Mouse (Mus musculus) left cerebral cortex, adult 8-10 months (tissue): Measurements from ENCODE around the gene Themis2. TPM values are rescaled to one million over a fixed set of nuclear protein-coding genes. Genes with fewer than 3 reads are reported as not detected.
"Not testable (repeated sequence)": the region's sequence is repeated elsewhere in the genome, so short reads cannot be mapped to it uniquely, and the experiment has no call there.

Experiments used
- DNase-seq, 2 experiments: peaks; one replicate each; pipeline ENCODE4 v3.0.0; 2022; ENCODE audit warnings: low spot score in 2 of 2
- total RNA-seq, 4 experiments: library from RNA; stranded (reverse); gene quantifications; 2 replicates each; pipeline ENCODE4 v1.2.4; 2022

The Themis2 gene
- total RNA-seq, 4 experiments from 2014 or later: 0.70 to 2.3 (median 1.5) TPM

GRCm38 (mm10) chr4:132799845-132800244 lies 3.7 kb upstream of the Themis2 start:
- DNase-seq: no peak

GRCm38 (mm10) chr4:132798666-132799065 lies 2.5 kb upstream of the Themis2 start:
- not testable (repeated sequence) for DNase-seq

GRCm38 (mm10) chr4:132798028-132798427 lies 1.8 kb upstream of the Themis2 start:
- no peak for DNase-seq

GRCm38 (mm10) chr4:132797461-132797860 lies 1.3 kb upstream of the Themis2 start:
- no peak for DNase-seq

- no peak for DNase-seq
Observed at GRCm38 (mm10) chr4:132795171-132795570, 1.0 kb downstream of the Themis2 start.

- DNase-seq: no peak
Observed at GRCm38 (mm10) chr4:132794760-132795159, 1.4 kb downstream of the Themis2 start.

GRCm38 (mm10) chr4:132794028-132794427 lies 2.2 kb downstream of the Themis2 start:
- DNase-seq: no peak

- not testable (repeated sequence) for DNase-seq
Observed at GRCm38 (mm10) chr4:132793322-132794004, 2.7 kb downstream of the Themis2 start.

- no peak for DNase-seq
Observed at GRCm38 (mm10) chr4:132789731-132790130, 6.5 kb downstream of the Themis2 start.

GRCm38 (mm10) chr4:132785228-132785627 lies 11.0 kb downstream of the Themis2 start:
- no peak for DNase-seq

- no peak for DNase-seq
Observed at GRCm38 (mm10) chr4:132783732-132784131, 12.5 kb downstream of the Themis2 start.

- no peak for DNase-seq
Observed at GRCm38 (mm10) chr4:132780288-132780687, 15.9 kb downstream of the Themis2 start.

- no peak for DNase-seq
Observed at GRCm38 (mm10) chr4:132778562-132779201, 17.5 kb downstream of the Themis2 start.

GRCm38 (mm10) chr4:132776764-132777163 lies 19.4 kb downstream of the Themis2 start:
- DNase-seq: peak; percentile 39 to 61

- no peak for DNase-seq
Observed at GRCm38 (mm10) chr4:132774905-132775304, 21.3 kb downstream of the Themis2 start.

GRCm38 (mm10) chr4:132771776-132772175 lies 24.4 kb downstream of the Themis2 start:
- no peak for DNase-seq

GRCm38 (mm10) chr4:132767914-132768876 lies 28.0 kb downstream of the Themis2 start, which contains the start of gene Rpa2:
Gene Rpa2 (plus strand): TSS chr4:132768332.
- DNase-seq: peak; percentile 99

GRCm38 (mm10) chr4:132763125-132763524 lies 33.1 kb downstream of the Themis2 start:
- DNase-seq: not testable (repeated sequence)

GRCm38 (mm10) chr4:132762602-132763001 lies 33.6 kb downstream of the Themis2 start:
- no peak for DNase-seq

GRCm38 (mm10) chr4:132760296-132760695 lies 35.9 kb downstream of the Themis2 start:
- no peak for DNase-seq

- peak in 1 of 2 experiments; percentile 46 for DNase-seq
Observed at GRCm38 (mm10) chr4:132757633-132758351, 38.4 kb downstream of the Themis2 start.
